Mouse (Mus musculus) left cerebral cortex, postnatal 4 days (tissue): ENCODE data around the gene Ptprz1. TPM values are rescaled to one million over a fixed set of nuclear protein-coding genes. Genes with fewer than 3 reads are reported as not detected.
"Not testable (repeated sequence)": the region's sequence is repeated elsewhere in the genome, so short reads cannot be mapped to it uniquely, and the experiment has no call there.

Experiments used
- DNase-seq: peaks from one replicate; pipeline ENCODE4 v3.0.0-alpha.2; 2022
- intact Hi-C: fragments of 180-260 bp; cut with DNase I; formaldehyde crosslinking; loops from one replicate; pipeline ENCODE4 v1.15.1; 2025
- total RNA-seq, 2 experiments: library from RNA; stranded (reverse); gene quantifications; 2 replicates each; pipeline ENCODE4 v1.2.3; 2021

Ptprz1 gene
- total RNA-seq, 2 experiments from 2014 or later = 330 to 350 TPM

DNA sequence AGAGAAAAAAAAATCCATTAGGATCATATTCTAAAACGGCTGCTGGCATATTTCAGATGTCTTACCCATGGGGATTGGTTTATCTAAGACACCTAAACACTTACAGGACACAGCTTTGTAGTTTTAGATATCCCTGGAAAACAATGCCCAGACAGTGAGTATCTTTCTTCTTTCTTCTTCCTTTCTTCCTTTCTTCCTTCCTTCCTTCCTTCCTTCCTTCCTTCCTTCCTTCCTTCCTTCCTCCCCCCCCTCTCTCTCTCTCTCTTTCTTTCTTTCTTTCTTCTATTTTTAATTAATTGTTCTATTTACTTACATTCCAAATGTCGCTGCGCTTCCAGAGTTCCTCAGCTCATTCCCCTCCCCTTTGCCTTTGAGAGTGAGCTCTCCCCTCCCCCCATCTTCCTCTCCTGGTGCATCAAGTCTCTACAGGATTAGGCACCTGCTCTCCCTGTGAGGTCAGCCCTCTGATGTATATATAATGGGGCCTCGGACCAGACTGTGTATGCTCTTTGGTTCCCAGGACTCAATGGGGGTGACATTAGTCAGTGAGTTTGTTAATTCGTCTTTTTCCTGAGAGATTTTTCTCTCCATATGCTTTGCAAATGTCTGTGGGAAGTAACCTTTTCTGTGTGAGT, 109.3 kb downstream of the Ptprz1 start:
- intact Hi-C loops = loop anchor here (5.0 to 10.0 kb wide), 3 partner anchors 480 to 862 kb away; no protein-coding TSS in a partner anchor
- DNase-seq = no peak

GRCm38 (mm10) chr6:23003152-23003551, 127.8 kb downstream of the Ptprz1 start:
- no peak for DNase-seq
- intact Hi-C loops = no loop called here

GRCm38 (mm10) chr6:23014988-23015613, 139.8 kb downstream of the Ptprz1 start:
- intact Hi-C loops = no loop called here
- DNase-seq = no peak

GRCm38 (mm10) chr6:23028251-23028650, 152.9 kb downstream of the Ptprz1 start:
- no peak for DNase-seq
- intact Hi-C loops = no loop called here

DNA sequence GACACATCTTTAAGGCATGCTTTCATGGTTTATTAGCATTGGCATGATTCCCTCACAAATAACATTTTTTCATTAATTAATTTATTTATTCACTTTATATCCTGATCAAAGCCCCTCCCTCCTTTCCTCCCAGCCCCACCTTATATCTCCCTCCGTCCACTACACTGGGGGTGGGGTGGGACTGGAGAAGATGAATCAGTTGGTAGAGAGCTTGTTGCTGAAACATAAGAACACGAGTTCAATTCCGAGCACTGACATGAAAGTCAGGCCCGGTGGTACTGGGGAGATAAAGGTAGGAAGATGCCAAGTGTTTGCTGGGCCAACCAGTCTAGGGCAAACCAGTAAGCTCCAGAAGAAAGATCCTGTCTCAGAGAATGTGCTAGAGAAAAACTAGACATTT, 173.5 kb downstream of the Ptprz1 start:
- DNase-seq = no peak
- intact Hi-C loops = no loop called here

DNA sequence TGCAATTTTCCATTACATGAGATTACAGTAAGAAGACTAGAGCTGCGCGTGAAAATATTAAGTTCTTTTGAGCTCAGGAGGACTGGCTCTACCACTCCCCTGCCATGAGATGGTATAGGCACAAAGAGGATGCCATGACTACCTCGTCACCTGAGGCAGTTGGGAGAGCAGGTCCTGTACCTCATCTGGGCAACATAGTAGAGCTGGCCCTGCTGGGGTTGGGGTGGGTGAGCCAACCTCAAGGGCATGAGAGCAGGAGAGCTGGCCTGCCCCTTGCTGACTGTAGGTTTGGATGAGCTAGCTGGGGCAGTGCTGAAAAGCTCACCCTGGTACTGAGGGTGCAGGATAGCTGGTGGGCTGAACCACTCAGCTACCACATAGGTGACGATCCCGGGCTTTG, 180.4 kb downstream of the Ptprz1 start:
- intact Hi-C loops = no loop called here
- DNase-seq = no peak

DNA sequence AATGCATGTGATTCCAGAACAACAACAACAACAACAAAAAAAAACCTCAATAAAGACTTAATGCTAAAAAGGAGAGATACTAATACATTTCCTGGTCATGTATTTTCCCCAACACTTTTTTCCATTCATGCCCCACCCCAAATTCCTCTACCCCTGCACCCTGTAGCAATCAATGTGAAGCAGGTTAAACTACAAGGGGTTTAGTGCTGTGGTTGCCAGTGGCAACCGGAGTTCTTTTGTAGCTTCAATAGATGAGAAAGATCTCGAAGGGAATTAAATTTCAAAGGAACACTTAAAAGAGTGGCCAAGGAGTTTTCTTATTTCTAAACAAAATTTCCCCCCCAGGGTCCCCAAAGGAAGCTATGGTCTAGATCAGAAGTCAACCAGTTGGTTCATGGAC, 200.8 kb downstream of the Ptprz1 start:
- intact Hi-C loops = no loop called here

GRCm38 (mm10) chr6:23078273-23078672, 203.0 kb downstream of the Ptprz1 start:
- intact Hi-C loops = no loop called here
- no peak for DNase-seq

More for the DNA sequence above, 200.8 kb downstream of the Ptprz1 start:
- no peak for DNase-seq

- intact Hi-C loops = no loop called here
- DNase-seq = no peak
These were observed 204.8 kb downstream of the Ptprz1 start for GRCm38 (mm10) chr6:23079991-23080680.

GRCm38 (mm10) chr6:23084587-23085421, 209.5 kb downstream of the Ptprz1 start:
- no peak for DNase-seq
- intact Hi-C loops = no loop called here

DNA sequence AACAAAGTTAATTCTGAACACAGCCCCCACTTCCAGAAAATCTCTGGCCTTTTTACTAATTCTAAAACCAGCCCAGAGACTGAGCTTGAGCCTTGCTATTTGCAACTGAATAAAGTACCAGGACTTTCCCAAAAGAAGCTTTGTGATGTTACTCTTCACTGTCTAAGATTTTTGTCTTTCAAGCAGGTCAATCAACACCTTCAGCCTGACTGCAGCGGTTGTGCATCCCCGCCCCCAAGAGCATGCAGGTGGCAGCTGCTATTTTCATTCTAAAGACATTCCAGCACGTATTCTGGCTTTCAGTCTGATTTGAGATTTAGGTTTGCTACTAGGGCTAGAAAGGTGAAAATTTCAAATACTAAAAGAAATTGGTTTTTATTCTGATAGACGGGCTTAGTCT, 214.0 kb downstream of the Ptprz1 start:
- DNase-seq, intact Hi-C loops: not testable (repeated sequence)

- intact Hi-C loops, DNase-seq: not testable (repeated sequence)
These were observed 215.2 kb downstream of the Ptprz1 start for GRCm38 (mm10) chr6:23090346-23091055.
